Mouse (Mus musculus) thymus, postnatal 36 days (tissue): ENCODE data around the gene Aaas.

Experiments used
- DNase-seq, 2 experiments: peaks; one replicate each; pipeline ENCODE4 v3.0.0; 2022; ENCODE audit warnings: mixed read lengths in 2 of 2

Aaas gene

DNA sequence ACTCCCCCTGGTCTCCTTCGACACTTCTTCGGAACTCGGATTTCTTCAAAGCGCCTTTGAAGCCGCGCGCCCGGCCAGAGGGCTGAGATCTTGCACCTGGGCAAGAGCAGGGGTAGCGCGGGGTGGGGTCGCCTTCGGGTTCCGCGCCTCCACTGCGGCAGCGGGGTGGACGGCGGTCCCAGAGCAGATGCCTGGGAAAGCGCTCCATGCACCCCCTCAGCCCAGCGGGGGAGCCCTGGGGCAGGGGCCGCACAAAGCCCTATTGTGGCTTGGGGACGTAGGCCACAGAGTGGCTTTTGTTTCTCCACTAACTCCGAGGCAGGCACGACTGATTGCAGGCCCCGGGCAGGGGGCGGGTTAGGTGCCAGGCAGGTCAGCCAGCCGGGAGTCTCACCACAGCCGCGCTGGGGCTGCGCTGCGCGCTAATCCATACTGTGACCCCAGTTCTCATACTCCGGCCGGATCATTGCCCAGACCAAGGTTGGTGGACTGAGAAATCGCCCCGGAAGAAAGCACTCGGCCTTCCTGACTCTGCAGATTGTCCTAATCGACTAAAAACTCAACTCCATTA, 5.4 kb upstream of the Aaas start:
- DNase-seq, result no peak

GRCm38 (mm10) chr15:102355134-102355870, 4.7 kb upstream of the Aaas start:
- DNase-seq, result peak in 1 of 2 experiments; percentile 9

DNA sequence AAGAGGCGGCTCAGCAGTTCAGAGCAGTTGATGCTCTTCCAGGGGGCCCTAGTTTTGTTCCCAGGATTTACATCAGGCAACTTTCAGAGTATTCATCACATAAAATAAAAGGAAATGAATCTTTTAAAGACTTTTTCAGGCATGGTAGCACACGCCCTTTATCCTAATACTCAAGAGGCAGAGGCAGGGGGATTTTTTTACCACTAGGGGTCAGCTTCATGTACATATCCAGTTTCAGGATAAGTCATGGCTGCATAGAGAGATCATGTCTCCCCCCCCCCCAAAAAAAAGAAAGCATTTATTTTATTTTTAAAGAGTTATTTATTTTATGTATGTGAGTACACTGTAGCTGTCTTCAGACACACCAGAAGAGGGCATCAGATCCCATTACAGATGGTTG, 3.4 kb upstream of the Aaas start:
- DNase-seq, result no peak

DNA sequence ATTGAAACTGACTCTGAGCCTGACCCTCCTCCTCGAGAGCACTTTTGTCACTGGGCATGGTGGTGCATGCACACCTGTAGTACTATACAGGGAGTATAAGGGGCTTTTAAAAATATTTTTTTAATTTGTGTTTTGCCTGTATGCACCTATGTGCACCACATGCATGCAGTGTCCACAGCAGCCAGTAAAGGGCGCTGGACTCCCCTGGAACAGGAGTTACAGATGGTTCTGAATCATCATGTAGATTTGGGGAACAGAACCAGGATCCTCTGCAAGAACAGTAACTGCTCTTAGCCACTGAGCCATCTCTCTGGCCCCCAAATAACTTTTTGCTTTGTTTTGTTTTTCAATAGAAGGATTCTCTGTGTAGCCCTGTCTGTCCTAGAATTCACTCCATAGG, 1.6 kb upstream of the Aaas start:
- no peak for DNase-seq

- no peak for DNase-seq
Measured at GRCm38 (mm10) chr15:102350942-102351291, 346 bp upstream of the Aaas start.

- DNase-seq, result no peak
Measured at GRCm38 (mm10) chr15:102346444-102346843, 4.1 kb downstream of the Aaas start.

DNA sequence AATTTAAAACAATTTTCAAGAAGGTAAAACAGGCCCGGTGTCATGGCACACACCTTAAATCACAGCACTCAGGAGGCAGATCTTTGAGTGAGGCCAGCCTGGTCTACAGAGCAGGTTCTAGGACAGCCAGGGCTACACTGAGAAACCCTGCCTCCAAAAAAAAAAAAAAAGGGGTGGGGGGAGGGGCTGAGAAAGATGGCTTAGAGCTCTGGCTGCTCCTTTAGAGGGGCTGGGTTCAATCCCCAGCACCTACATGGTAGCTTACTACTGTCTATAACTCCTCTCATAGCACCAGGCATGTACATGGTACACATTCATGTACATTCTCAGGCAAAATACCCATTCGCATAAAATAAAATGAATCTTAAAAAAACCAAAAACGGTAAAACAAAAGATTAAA, 6.1 kb downstream of the Aaas start:
- no peak for DNase-seq

DNA sequence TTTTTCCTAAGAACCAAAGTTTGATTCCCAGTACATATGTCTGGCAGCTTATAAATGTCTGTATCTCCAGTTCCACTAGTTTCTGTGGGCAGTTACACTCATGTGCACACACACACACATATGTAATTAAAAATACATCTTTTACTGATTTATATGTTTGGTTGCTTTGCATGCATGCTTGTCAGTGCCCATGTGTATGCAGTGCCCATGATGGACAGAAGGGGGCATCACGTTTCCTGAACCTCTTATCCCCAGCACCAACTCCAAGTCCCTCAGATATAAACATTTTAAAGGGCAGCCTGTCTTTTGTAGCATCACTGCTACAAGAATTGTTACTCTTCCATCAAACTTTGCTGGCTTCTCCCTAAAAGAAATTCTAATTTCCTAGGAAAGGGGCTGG, 9.0 kb downstream of the Aaas start:
- peak; percentile 50 to 58 for DNase-seq

GRCm38 (mm10) chr15:102339612-102340011, 11.0 kb downstream of the Aaas start:
- no peak for DNase-seq

- DNase-seq, result no peak
Measured at GRCm38 (mm10) chr15:102336946-102337345, 13.6 kb downstream of the Aaas start.

DNA sequence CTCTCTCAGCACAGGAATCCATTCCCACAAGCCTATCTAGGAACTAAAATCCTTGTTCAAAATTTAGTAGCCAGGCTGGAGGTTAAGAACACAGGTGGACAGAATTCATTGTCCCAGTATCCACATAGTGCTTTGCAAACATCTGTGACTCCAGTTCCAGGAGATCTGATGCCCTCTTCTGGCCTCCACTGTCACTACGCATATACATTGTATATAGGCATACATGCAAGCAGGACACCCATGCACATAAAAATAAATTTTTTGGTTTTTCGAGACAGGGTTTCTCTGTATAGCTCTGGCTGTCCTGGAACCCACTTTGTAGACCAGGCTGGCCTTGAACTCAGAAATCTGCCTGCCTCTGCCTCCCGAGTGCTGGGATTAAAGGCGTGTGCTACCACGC, 14.6 kb downstream of the Aaas start:
- peak in 1 of 2 experiments; percentile 36 for DNase-seq

- no peak for DNase-seq
Measured at GRCm38 (mm10) chr15:102335254-102335653, 15.3 kb downstream of the Aaas start.

DNA sequence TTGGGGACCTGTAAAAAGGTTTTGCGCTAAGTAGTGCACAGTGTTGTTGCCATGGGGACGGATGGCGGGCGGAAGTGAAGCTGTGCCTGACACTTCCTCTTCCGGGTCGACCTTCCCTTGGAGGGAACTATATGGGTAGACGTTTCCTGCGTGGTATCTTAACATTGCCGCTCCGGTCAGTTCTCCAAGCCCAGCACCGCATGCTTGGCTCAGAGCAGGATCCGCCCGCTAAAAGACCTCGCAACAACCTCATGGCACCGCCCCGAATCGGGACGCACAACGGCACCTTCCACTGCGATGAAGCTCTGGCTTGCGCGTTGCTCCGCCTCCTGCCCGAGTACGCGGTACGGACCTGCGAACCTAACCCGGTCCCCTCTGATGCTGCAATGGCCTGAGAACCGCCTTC, 19.0 kb downstream of the Aaas start, which contains the start of gene Myg1:
TSS of gene Myg1 (plus strand) at position 100 of the 406 bp plus-strand sequence.
- peak; percentile 75 to 83 for DNase-seq

DNA sequence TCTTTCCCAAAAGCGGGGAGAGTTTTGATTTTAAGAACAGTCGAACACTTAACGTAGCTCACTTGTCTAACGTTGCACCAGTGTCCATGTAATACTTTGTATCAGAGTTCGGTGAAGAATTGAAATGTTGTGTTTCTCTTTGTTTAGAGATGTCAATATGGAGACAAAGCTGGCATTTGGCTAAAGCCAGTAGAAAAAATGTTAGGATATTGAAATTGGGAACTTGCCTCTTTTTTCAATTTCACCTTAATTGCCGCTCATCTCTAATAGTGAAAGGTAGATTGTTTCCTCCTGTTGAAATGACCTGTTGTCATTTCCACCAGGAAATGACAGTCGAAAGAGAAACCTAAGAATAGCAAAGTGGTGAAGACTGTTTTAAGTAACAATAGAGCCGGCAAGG, 23.7 kb downstream of the Aaas start:
- DNase-seq, result no peak

DNA sequence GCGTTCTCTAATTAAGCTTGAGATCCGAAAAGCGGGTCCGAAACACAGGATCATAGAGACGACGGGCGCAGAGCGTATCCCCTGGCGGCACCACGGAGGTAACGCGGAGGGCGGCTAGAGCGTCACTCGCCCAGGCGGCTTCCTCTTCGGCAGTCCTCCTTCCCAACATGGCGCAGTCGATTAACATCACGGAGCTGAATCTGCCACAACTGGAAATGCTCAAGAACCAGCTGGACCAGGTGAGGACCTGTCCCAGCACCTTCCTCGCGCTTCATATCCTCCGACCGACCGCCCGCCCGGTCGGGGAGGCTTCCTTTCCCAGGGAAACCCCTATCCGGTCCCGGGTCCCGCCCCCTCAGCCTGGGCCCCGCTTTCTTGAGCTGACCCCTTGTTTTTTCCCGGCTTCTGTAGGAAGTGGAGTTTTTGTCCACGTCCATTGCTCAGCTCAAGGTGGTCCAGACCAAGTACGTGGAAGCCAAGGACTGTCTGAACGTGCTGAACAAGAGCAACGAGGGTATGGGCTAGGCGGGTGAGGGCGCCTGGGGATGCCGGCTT, 24.5 kb downstream of the Aaas start, which contains the start of gene Pfdn5:
TSS of gene Pfdn5 (plus strand) at position 95 of the 555 bp plus-strand sequence.
- DNase-seq, result peak; percentile 82 to 83

- DNase-seq, result no peak
Measured at GRCm38 (mm10) chr15:102324654-102325473, 25.7 kb downstream of the Aaas start.

DNA sequence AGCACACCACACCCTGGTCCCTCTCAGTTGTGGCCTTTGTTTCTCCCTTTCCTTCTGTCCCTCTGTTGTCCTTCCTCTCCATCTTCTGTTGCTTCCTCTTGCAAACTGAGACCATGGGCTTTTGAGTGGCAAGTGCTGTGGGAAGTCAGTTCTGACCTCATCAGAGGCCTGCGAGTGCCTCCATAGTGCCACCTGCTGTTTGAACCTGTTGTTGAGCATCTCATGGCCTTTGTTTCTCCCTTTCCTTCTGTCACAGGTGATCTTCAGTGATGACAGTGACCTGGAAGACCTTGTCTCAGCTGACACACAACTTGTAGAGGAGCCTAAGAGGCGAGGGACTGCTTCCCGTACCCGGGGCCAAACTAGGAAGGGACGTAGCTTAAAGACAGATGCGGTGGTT, 34.3 kb downstream of the Aaas start:
- DNase-seq, result peak; percentile 53 to 66

DNA sequence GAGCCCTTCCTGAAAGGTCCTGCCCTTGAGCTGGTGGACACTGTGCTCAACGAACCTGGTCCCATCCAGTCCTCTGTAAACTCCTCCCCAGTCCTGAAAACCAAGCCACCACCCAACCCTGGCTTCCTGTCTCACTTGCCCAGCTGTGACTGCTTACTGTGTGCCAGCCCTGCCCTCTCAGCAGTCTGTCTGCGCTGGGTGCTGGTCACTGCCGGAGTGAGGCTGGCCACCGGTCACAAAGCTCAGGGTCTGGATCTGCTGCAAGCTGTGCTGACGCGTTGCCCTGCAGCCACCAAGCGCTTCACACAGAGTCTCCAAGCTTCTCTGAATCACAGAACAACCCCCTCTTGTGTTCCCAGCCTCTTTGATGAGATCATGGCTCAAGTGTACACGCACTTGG, 35.3 kb downstream of the Aaas start:
- DNase-seq, result no peak

DNA sequence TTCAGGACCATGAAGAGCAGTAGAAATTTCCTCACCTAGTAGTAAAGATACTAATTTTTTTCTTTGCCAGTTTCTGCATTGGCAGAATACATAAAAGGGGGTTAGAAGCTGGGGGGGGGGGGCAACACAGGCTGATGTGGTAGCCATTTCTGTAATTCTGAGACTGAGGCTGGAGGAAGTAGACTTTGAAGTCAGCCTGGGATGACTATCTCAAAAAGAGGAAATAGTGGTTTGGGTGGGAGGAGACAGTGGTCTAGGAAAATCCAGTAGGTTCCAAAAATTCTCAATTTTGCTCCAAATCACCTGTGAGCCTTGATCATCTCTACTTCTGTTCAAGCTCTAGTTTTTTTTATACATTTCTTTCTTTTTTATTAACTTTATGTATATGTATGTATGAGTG, 39.1 kb downstream of the Aaas start:
- DNase-seq, result no peak

GRCm38 (mm10) chr15:102310074-102310845, 40.3 kb downstream of the Aaas start:
- DNase-seq, result no peak

DNA sequence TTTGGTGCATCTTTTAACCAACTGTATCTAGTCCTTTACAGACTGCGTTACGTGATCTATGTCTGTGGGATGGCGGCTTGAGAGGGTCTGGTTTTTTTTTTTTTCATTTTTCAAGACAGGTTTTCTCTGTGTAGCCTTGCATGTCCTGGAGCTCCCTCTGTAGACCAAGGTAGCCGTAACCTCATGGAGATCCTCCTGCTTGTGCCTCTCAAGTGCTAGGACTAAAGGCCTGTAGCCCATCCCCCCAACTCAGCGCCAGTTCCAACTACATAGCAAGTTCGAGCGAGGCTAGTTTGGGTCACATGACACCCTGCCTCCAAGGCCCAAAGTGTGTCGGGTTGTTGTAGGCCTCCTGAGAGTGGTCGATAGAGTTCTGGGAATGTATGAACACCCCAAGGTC, 41.9 kb downstream of the Aaas start:
- DNase-seq, result no peak

DNA sequence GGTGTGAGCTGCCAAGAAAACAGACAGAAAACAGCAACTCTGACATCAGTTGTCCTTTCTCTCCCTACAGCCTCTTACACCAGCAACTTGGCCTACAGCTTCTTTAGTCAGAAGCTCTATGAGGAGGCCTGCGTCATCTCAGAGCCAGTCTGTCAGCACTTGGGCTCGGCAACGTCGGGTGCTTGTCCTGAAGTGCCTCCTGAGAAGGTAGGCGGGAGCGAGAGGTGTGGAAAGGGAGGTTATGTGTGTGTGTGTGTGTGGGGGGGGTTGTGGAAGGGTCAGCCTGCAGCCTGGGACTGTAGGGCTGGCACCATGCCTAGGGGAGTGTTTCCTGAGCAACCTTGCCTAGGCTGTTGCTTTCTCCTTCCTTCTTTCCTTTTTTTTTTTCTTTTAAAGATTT, 48.0 kb downstream of the Aaas start:
- no peak for DNase-seq
